8 mouse cellular contexts compared by ENCODE assay signal in genomic region chr4:40852249-40852781, GRCm38 (mm10). TPM values are rescaled to one million over a fixed set of nuclear protein-coding genes. Genes with fewer than 3 reads are reported as not detected.
A peak's percentile ranks its signal among the peaks of the same experiment; 100 is the strongest.
DNase-seq lines count a peak whose midpoint lies in the region; ATAC-seq and TF ChIP-seq lines count a peak whose summit lies in the region.

No protein-coding gene starts in this region.

- no peak for TF ChIP-seq CTCF in brain, embryonic 14.5 days (IDR thresholded peaks at IDR 0.05; ENCODE audit: borderline replicate concordance, extremely low read depth, insufficient read depth, insufficient read length)

- peaks cover 34% of the 10 kb centered on the region for H3K4me1 ChIP-seq in kidney, embryonic 14.5 days (ENCODE audit: control insufficient read depth, insufficient read depth, low read length)
- H3K4me1 ChIP-seq in midbrain, embryonic 13.5 days (replicated peaks), result peaks cover 44% of the 10 kb centered on the region

- peak; percentile 56 for DNase-seq in adrenal gland, postnatal 14 days
- DNase-seq in adrenal gland, postnatal 36 days, result no peak
- peak; percentile 10 for DNase-seq in brain, embryonic 14.5 days (ENCODE audit: low read depth)
- peak; percentile 80 to 81 for DNase-seq in heart, adult 9 months (ENCODE audit: low spot score in 2 of 2)
- no peak for DNase-seq in cerebellum, adult 18-20 months
- DNase-seq in layer of hippocampus, postnatal 14 days (ENCODE audit: low spot score in 2 of 2), result no peak

- H3K27ac ChIP-seq in kidney, embryonic 14.5 days (ENCODE audit: low read depth, low read length), result peak overlapping the region; percentile 94; the same call in 1 of the 2 replicates
- 0 out of 2 replicates have a peak overlapping the region, but pooled peaks have one; percentile 0 for H3K27ac ChIP-seq in midbrain, embryonic 13.5 days

- TF ChIP-seq POLR2A in brain, embryonic 14.5 days (IDR thresholded peaks at IDR 0.05; ENCODE audit: borderline replicate concordance, extremely low read depth, insufficient read depth, insufficient read length, poor library complexity, severe bottlenecking), result no peak

- H3K4me3 ChIP-seq in kidney, embryonic 14.5 days (ENCODE audit: low read length), result peak overlapping the region; percentile 84
- H3K4me3 ChIP-seq in midbrain, embryonic 13.5 days (replicated peaks), result peak overlapping the region; percentile 74

- ATAC-seq in kidney, embryonic 14.5 days (ENCODE audit: low FRiP score, low TSS enrichment), result no peak
- no peak for ATAC-seq in midbrain, embryonic 13.5 days

- H3K36me3 ChIP-seq in kidney, embryonic 14.5 days (ENCODE audit: control insufficient read depth, insufficient read depth, low read length), result no peaks in the 10 kb centered on the region
- no peaks in the 10 kb centered on the region for H3K36me3 ChIP-seq in midbrain, embryonic 13.5 days

- no peaks in the 10 kb centered on the region for H3K27me3 ChIP-seq in kidney, embryonic 14.5 days (ENCODE audit: control insufficient read depth, insufficient read depth, low read length)
- no peaks in the 10 kb centered on the region for H3K27me3 ChIP-seq in midbrain, embryonic 13.5 days

- WGBS in kidney, embryonic 14.5 days, result 24% methylated on average over 5 of the region's 5 CpGs
- 39% methylated on average over 5 of the region's 5 CpGs for WGBS in midbrain, embryonic 13.5 days

- peak overlapping the region; percentile 88 for H3K4me2 ChIP-seq in kidney, embryonic 14.5 days (replicated peaks; ENCODE audit: low read depth, low read length)
- H3K4me2 ChIP-seq in midbrain, embryonic 13.5 days (replicated peaks), result peak overlapping the region; percentile 85

- no peaks in the 10 kb centered on the region for H3K9me3 ChIP-seq in kidney, embryonic 14.5 days (ENCODE audit: control insufficient read depth, low read length)
- no peaks in the 10 kb centered on the region for H3K9me3 ChIP-seq in midbrain, embryonic 13.5 days

- H3K9ac ChIP-seq in kidney, embryonic 14.5 days (ENCODE audit: low read depth, low read length), result peak overlapping the region; percentile 89
- H3K9ac ChIP-seq in midbrain, embryonic 13.5 days (replicated peaks), result peak overlapping the region; percentile 86

RNA-seq across cellular contexts. Expression of gene B4galt1, which starts 1.5 kb away (rescaled TPM):
- total RNA-seq in adrenal gland, postnatal 14 days (2021), result 69.4 and 70.5 TPM in 2 replicates
- 10 to 100 TPM; 75.7 to 89.5 TPM for total RNA-seq in adrenal gland, postnatal 36 days (2021)
- polyA plus RNA-seq in brain, embryonic 14.5 days (2012; rRNA removed), result 6.9 and 9.2 TPM in 2 replicates
- 36.0 and 45.8 TPM in 2 replicates for polyA plus RNA-seq in kidney, embryonic 14.5 days (2014; fragmentation: Nextera tagmentation; extraction: Ambion mirVana)
- polyA plus RNA-seq in midbrain, embryonic 13.5 days (2015; fragmentation: Nextera tagmentation; extraction: Ambion mirVana), result 7.2 and 8.3 TPM in 2 replicates
- 1 to 10 TPM; 6.2 to 8.5 TPM for total RNA-seq in layer of hippocampus, postnatal 14 days (2021)

Comparison
In these comparisons a context has a peak if more than half of its experiments do, and no peak if none do; other contexts are left out.
1. DNase-seq: peak in adrenal gland, postnatal 14 days (single experiment), brain, embryonic 14.5 days (single experiment) and heart, adult 9 months (2 of 2); none in adrenal gland, postnatal 36 days (0 of 2), cerebellum, adult 18-20 months (0 of 2) and layer of hippocampus, postnatal 14 days (0 of 2).